Mouse (Mus musculus) effector memory CD4-positive, alpha-beta T cell, adult 7 months (primary cell): Measurements from ENCODE around the gene Slc25a45. TPM values are rescaled to one million over a fixed set of nuclear protein-coding genes. Genes with fewer than 3 reads are reported as not detected.

ENCODE experiments used
- polyA plus RNA-seq: library from polyadenylated mRNA; unstranded; fragments of 100-300 nt; shearing (Covaris generic); gene quantifications from one replicate; pipeline ENCODE4 v1.2.1, GENCODE M21; 2017

Gene Slc25a45
- 21.1 TPM for polyA plus RNA-seq

GRCm38 (mm10) chr19:5877618-5878361 is at the start of gene Slc25a45:
Gene Slc25a45 (plus strand): TSS chr19:5877808.

GRCm38 (mm10) chr19:5874969-5875480 is 2.6 kb upstream of the Slc25a45 start, which contains the start of gene Frmd8:
Gene Frmd8 (minus strand): TSS chr19:5875274.

GRCm38 (mm10) chr19:5894002-5894678 is 16.5 kb downstream of the Slc25a45 start, which contains the start of gene Tigd3:
Gene Tigd3 (minus strand): TSS chr19:5894149.

GRCm38 (mm10) chr19:5913007-5913719 is 35.6 kb downstream of the Slc25a45 start, which contains the start of gene Dpf2:
Gene Dpf2 (minus strand): TSS chr19:5913010.

GRCm38 (mm10) chr19:5924713-5925093 is 47.1 kb downstream of the Slc25a45 start, which contains the start of gene Cdc42ep2:
Gene Cdc42ep2 (minus strand): TSS chr19:5924816.

Other genes starting within 250 kb of the Slc25a45 start
- 333 TPM for gene Rela, start 240.3 kb upstream of the Slc25a45 start, polyA plus RNA-seq
- 216 TPM for gene Sipa1, start 214.1 kb upstream of the Slc25a45 start, polyA plus RNA-seq
- gene Map3k11, start 189.1 kb upstream of the Slc25a45 start, polyA plus RNA-seq: 60.9 TPM
- 38.2 TPM for gene Pcnx3, start 188.9 kb upstream of the Slc25a45 start, polyA plus RNA-seq
- 5.8 TPM for gene Kcnk7, start 173.4 kb upstream of the Slc25a45 start, polyA plus RNA-seq
- gene Ehbp1l1, start 151.5 kb upstream of the Slc25a45 start, polyA plus RNA-seq: 53.7 TPM
- gene Fam89b, start 148.2 kb upstream of the Slc25a45 start, polyA plus RNA-seq: 83.2 TPM
- 0.33 TPM for gene Ltbp3, start 136.9 kb upstream of the Slc25a45 start, polyA plus RNA-seq
- gene Scyl1, start 106.4 kb upstream of the Slc25a45 start, polyA plus RNA-seq: 62.6 TPM
- 120 TPM for gene Frmd8, start 2.5 kb upstream of the Slc25a45 start, polyA plus RNA-seq
- gene Tigd3, start 16.3 kb downstream of the Slc25a45 start, polyA plus RNA-seq: 0.30 TPM
- 126 TPM for gene Dpf2, start 35.2 kb downstream of the Slc25a45 start, polyA plus RNA-seq
- 0.29 TPM for gene Cdc42ep2, start 47.0 kb downstream of the Slc25a45 start, polyA plus RNA-seq
- 35.9 TPM for gene Pola2, start 86.4 kb downstream of the Slc25a45 start, polyA plus RNA-seq
- not detected for gene Slc22a20, start 108.3 kb downstream of the Slc25a45 start, polyA plus RNA-seq
- gene Capn1, start 138.1 kb downstream of the Slc25a45 start, polyA plus RNA-seq: 43.6 TPM
- gene Syvn1, start 168.8 kb downstream of the Slc25a45 start, polyA plus RNA-seq: 55.4 TPM
- 22.8 TPM for gene Mrpl49, start 180.0 kb downstream of the Slc25a45 start, polyA plus RNA-seq
- gene Fau, start 180.0 kb downstream of the Slc25a45 start, polyA plus RNA-seq: 995 TPM
- 17.7 TPM for gene Znhit2, start 183.4 kb downstream of the Slc25a45 start, polyA plus RNA-seq
- 6.2 TPM for gene Tm7sf2, start 190.6 kb downstream of the Slc25a45 start, polyA plus RNA-seq
- 79.3 TPM for gene Vps51, start 199.4 kb downstream of the Slc25a45 start, polyA plus RNA-seq
- not detected for gene Tmem262, start 202.2 kb downstream of the Slc25a45 start, polyA plus RNA-seq
- gene Gm28374, start 204.4 kb downstream of the Slc25a45 start, polyA plus RNA-seq: 1.2 TPM
- gene Zfpl1, start 207.1 kb downstream of the Slc25a45 start, polyA plus RNA-seq: 26.0 TPM
- gene Cdca5, start 207.2 kb downstream of the Slc25a45 start, polyA plus RNA-seq: 0.80 TPM
- gene AC131692.1, start 216.6 kb downstream of the Slc25a45 start, polyA plus RNA-seq: not detected
- gene Naaladl1, start 228.0 kb downstream of the Slc25a45 start, polyA plus RNA-seq: not detected
- gene Sac3d1, start 240.8 kb downstream of the Slc25a45 start, polyA plus RNA-seq: 6.3 TPM